Mouse (Mus musculus) midbrain, embryonic 10.5 days (tissue): ENCODE measurements around the gene Sirt7. TPM values are rescaled to one million over a fixed set of nuclear protein-coding genes. Genes with fewer than 3 reads are reported as not detected.

Source experiments
- DNase-seq: peaks from one replicate; pipeline ENCODE4 v3.0.0-alpha.2; 2017; ENCODE audit warnings: low spot score
- H3K27ac ChIP-seq: fragments of 300-500 bp; sonication (generic); replicated peaks from 2 replicates; pipeline ENCODE4 v1.5.1; 2016; ENCODE audit warnings: mild to moderate bottlenecking
- H3K27me3 ChIP-seq: fragments of 300-500 bp; sonication (generic); 2 replicates; pipeline ENCODE4 v1.6.1; 2016; ENCODE audit warnings: low read depth, mild to moderate bottlenecking; ENCODE audit not compliant: poor library complexity, severe bottlenecking
- H3K36me3 ChIP-seq: fragments of 300-500 bp; sonication (generic); 2 replicates; pipeline ENCODE4 v1.6.1; 2016; ENCODE audit warnings: mild to moderate bottlenecking, moderate library complexity
- H3K4me1 ChIP-seq: fragments of 300-500 bp; sonication (generic); 2 replicates; pipeline ENCODE4 v1.6.1; 2016
- H3K4me3 ChIP-seq: fragments of 300-500 bp; sonication (generic); 2 replicates; pipeline ENCODE4 v1.5.1; 2016; ENCODE audit warnings: mild to moderate bottlenecking, moderate library complexity
- H3K9me3 ChIP-seq: fragments of 300-500 bp; sonication (generic); replicated peaks from 2 replicates; pipeline ENCODE4 v1.6.1; 2016; ENCODE audit warnings: mild to moderate bottlenecking
- WGBS: fragments of 180-500 bp; shearing (Covaris S2); methylation state at CpG from one replicate; pipeline ENCODE4 v1.1.7; 2016; 5-methylcytosine and 5-hydroxymethylcytosine counted together
- polyA plus RNA-seq: library from polyadenylated mRNA; unstranded; fragments of >200 nt; fragmentation: Nextera tagmentation; extraction: Ambion mirVana; gene quantifications from 2 replicates; pipeline ENCODE4 v1.2.1, GENCODE M21; 2016

Gene Sirt7
- polyA plus RNA-seq: 34.2 and 37.4 TPM in 2 replicates

GRCm38 (mm10) chr11:120625152-120625775 lies at the start of gene Sirt7:
Gene Sirt7 (minus strand): TSS chr11:120625240.
- Histone ChIP-seq H3K9me3 (no peaks in the 10 kb centered on the region), H3K36me3 (peaks cover 67% of the 10 kb centered on the region)
- WGBS: 22% methylated on average over 5 of the region's 5 CpGs

GRCm38 (mm10) chr11:120673594-120674122 lies 48.6 kb upstream of the Sirt7 start:
- H3K4me3 ChIP-seq: peak overlapping the region; percentile 80
- peaks cover 36% of the 10 kb centered on the region for H3K36me3 ChIP-seq
- DNase-seq: no peak
- H3K9me3 ChIP-seq: no peaks in the 10 kb centered on the region
- peak overlapping the region; percentile 99 for H3K27ac ChIP-seq
- H3K27me3 ChIP-seq: no peaks in the 10 kb centered on the region
- H3K4me1 ChIP-seq: peaks cover 23% of the 10 kb centered on the region
- 44% methylated on average over 12 of the region's 12 CpGs for WGBS

More at GRCm38 (mm10) chr11:120625152-120625775, at the start of gene Sirt7:
- Histone ChIP-seq H3K27ac (peak within 1 kb of the TSS; percentile 85), H3K4me3 (peak within 1 kb of the TSS; percentile 97), H3K27me3 (no peaks in the 10 kb centered on the region), H3K4me1 (peaks cover 41% of the 10 kb centered on the region)
- no peak for DNase-seq

- peak within 1 kb of the TSS; percentile 99 for H3K27ac ChIP-seq
- WGBS: 2% methylated on average over 83 of the region's 83 CpGs
- H3K4me3 ChIP-seq: peak within 1 kb of the TSS; percentile 80
- H3K9me3 ChIP-seq: no peaks in the 10 kb centered on the region
- no peaks in the 10 kb centered on the region for H3K27me3 ChIP-seq
- peak; percentile 94 for DNase-seq
- peaks cover 23% of the 10 kb centered on the region for H3K4me1 ChIP-seq
- peaks cover 28% of the 10 kb centered on the region for H3K36me3 ChIP-seq
Observed at GRCm38 (mm10) chr11:120672687-120673593, 47.9 kb upstream of the Sirt7 start, which contains the start of gene Aspscr1. Gene Aspscr1 (plus strand): TSS chr11:120672973.

- Histone ChIP-seq H3K36me3 (no peaks in the 10 kb centered on the region), H3K4me3 (no peak overlapping the region), H3K4me1 (peaks cover 18% of the 10 kb centered on the region), H3K27ac (no peak overlapping the region), H3K9me3 (no peaks in the 10 kb centered on the region), H3K27me3 (peaks cover 50% of the 10 kb centered on the region)
- DNase-seq: no peak
- WGBS: 14% methylated on average over 3 of the region's 3 CpGs
Observed at GRCm38 (mm10) chr11:120666617-120667016, 41.6 kb upstream of the Sirt7 start.

- peaks cover 28% of the 10 kb centered on the region for H3K4me1 ChIP-seq
- no peaks in the 10 kb centered on the region for H3K36me3 ChIP-seq
- 86% methylated on average over 3 of the region's 3 CpGs for WGBS
- no peak overlapping the region for H3K27ac ChIP-seq
- no peaks in the 10 kb centered on the region for H3K9me3 ChIP-seq
- no peak overlapping the region for H3K4me3 ChIP-seq
- H3K27me3 ChIP-seq: peaks cover 62% of the 10 kb centered on the region
- DNase-seq: no peak
Observed at GRCm38 (mm10) chr11:120665406-120665805, 40.4 kb upstream of the Sirt7 start.

GRCm38 (mm10) chr11:120663714-120664113 lies 38.7 kb upstream of the Sirt7 start:
- Histone ChIP-seq H3K9me3 (no peaks in the 10 kb centered on the region), H3K4me3 (no peak overlapping the region), H3K27ac (no peak overlapping the region), H3K4me1 (peaks cover 45% of the 10 kb centered on the region), H3K36me3 (no peaks in the 10 kb centered on the region), H3K27me3 (peaks cover 79% of the 10 kb centered on the region)
- no peak for DNase-seq
- WGBS: 71% methylated on average over 5 of the region's 5 CpGs

GRCm38 (mm10) chr11:120662759-120663158 lies 37.7 kb upstream of the Sirt7 start:
- Histone ChIP-seq H3K4me1 (peaks cover 47% of the 10 kb centered on the region), H3K27ac (no peak overlapping the region), H3K9me3 (no peaks in the 10 kb centered on the region), H3K4me3 (no peak overlapping the region), H3K36me3 (no peaks in the 10 kb centered on the region), H3K27me3 (peaks cover 88% of the 10 kb centered on the region)
- no peak for DNase-seq
- WGBS: 37% methylated on average over 6 of the region's 6 CpGs

- Histone ChIP-seq H3K27ac (peak within 1 kb of the TSS; percentile 69), H3K4me1 (peaks cover 38% of the 10 kb centered on the region), H3K27me3 (peaks cover 99% of the 10 kb centered on the region), H3K9me3 (no peaks in the 10 kb centered on the region), H3K4me3 (peak within 1 kb of the TSS; percentile 53), H3K36me3 (no peaks in the 10 kb centered on the region)
- no peak for DNase-seq
- WGBS: under 1% methylated on average over 35 of the region's 35 CpGs
Observed at GRCm38 (mm10) chr11:120661076-120661460, 36.0 kb upstream of the Sirt7 start, which contains the start of gene Notum. Gene Notum (minus strand): TSS chr11:120661175.

GRCm38 (mm10) chr11:120660301-120661075 lies 35.4 kb upstream of the Sirt7 start:
- WGBS: under 1% methylated on average over 95 of the region's 95 CpGs
- DNase-seq: peak; percentile 67
- H3K4me1 ChIP-seq: peaks cover 36% of the 10 kb centered on the region
- H3K4me3 ChIP-seq: peak overlapping the region; percentile 53
- peaks cover 99% of the 10 kb centered on the region for H3K27me3 ChIP-seq
- no peaks in the 10 kb centered on the region for H3K9me3 ChIP-seq
- H3K27ac ChIP-seq: peak overlapping the region; percentile 69
- no peaks in the 10 kb centered on the region for H3K36me3 ChIP-seq

GRCm38 (mm10) chr11:120659509-120660300 lies 34.7 kb upstream of the Sirt7 start:
- no peak for DNase-seq
- no peaks in the 10 kb centered on the region for H3K9me3 ChIP-seq
- H3K27ac ChIP-seq: peak overlapping the region; percentile 69; the same call in 1 of the 2 replicates
- 3% methylated on average over 50 of the region's 50 CpGs for WGBS
- peak overlapping the region; percentile 53 for H3K4me3 ChIP-seq
- peaks cover 93% of the 10 kb centered on the region for H3K27me3 ChIP-seq
- H3K4me1 ChIP-seq: peaks cover 33% of the 10 kb centered on the region
- no peaks in the 10 kb centered on the region for H3K36me3 ChIP-seq

- H3K27me3 ChIP-seq: peaks cover 89% of the 10 kb centered on the region
- H3K36me3 ChIP-seq: no peaks in the 10 kb centered on the region
- no peak overlapping the region for H3K27ac ChIP-seq
- peak overlapping the region; percentile 53 for H3K4me3 ChIP-seq
- WGBS: 3% methylated on average over 24 of the region's 24 CpGs
- no peaks in the 10 kb centered on the region for H3K9me3 ChIP-seq
- peaks cover 33% of the 10 kb centered on the region for H3K4me1 ChIP-seq
- DNase-seq: peak; percentile 78
Observed at GRCm38 (mm10) chr11:120658876-120659410, 33.9 kb upstream of the Sirt7 start.
